ENCODE assay signal across 26 mouse cellular contexts in the genomic region with DNA sequence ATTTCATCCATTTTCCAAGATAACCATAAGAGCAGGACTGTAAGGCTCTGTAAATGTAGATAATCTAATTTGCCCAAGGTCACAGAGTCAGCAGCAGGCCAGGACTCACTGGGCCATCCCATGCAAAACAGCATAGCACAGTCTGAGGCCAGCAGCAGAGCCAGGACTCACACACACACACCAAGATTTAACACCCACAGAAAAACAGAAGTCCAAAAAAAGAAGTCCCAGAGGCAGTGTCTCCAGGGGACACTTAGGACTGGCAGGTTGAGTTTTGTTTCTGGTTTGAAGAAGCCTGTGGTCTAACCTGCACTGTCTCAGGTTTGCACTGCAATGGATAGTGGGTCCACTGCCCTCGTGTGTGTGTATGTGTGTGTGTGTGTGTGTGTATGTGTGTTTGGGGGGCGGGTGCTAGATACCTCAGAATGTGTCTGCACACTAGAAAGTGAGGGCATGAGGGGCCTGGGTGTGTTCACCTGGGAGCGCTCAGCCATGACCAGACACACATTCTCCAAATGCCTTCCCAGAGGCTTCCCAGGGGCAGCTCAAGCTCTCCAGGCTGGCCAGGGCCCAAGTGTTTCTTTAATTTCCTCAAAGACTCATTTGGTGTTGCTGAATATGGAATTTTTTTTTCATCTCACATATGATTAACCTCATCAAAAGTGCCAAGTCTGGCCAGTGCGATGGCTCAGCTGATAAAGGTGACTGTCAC. TPM values are rescaled to one million over a fixed set of nuclear protein-coding genes. Genes with fewer than 3 reads are reported as not detected.
DNase-seq lines count a peak whose midpoint lies in the region; ATAC-seq and TF ChIP-seq lines count a peak whose summit lies in the region.
"Had no signal": no experiment of that assay in that cellular context is flagged by ENCODE, and none has a peak within 500 bp of the region (broad histone marks: within the 10 kb centered on the region; RNA-seq: fewer than 3 reads in every experiment).

No protein-coding gene starts in this region.

- H3K36me3 ChIP-seq in heart, embryonic 10.5 days: peaks cover 32% of the 10 kb centered on the region
- H3K36me3 ChIP-seq in kidney, embryonic 15.5 days: peaks cover 30% of the 10 kb centered on the region
- H3K36me3 ChIP-seq in heart, embryonic 11.5 days (ENCODE audit: control insufficient read depth, insufficient read depth, low read length): 0 out of 2 replicates have a peak, but pooled peaks cover 4% of the 10 kb centered on the region

- no peak overlapping the region for H3K4me2 ChIP-seq in kidney, embryonic 15.5 days
- no peak overlapping the region for H3K4me2 ChIP-seq in heart, embryonic 11.5 days
- H3K4me2 ChIP-seq: embryonic facial prominence, embryonic 12.5 days; hindbrain, embryonic 13.5 days; limb, embryonic 12.5 days; lung, embryonic 15.5 days; midbrain, embryonic 11.5 days; neural tube, embryonic 12.5 days had no signal

- peaks cover 28% of the 10 kb centered on the region for H3K4me1 ChIP-seq in heart, embryonic 10.5 days
- H3K4me1 ChIP-seq in kidney, embryonic 15.5 days: peaks cover 28% of the 10 kb centered on the region
- H3K4me1 ChIP-seq in heart, embryonic 11.5 days (ENCODE audit: control insufficient read depth, insufficient read depth, low read length): peaks cover 15% of the 10 kb centered on the region
- H3K4me1 ChIP-seq: embryonic facial prominence, embryonic 12.5 days; hindbrain, embryonic 13.5 days; neural tube, embryonic 12.5 days had no signal

- 0 out of 2 replicates have a peak, but pooled peaks have one; percentile 46 for ATAC-seq in kidney, embryonic 15.5 days (replicated peaks; ENCODE audit: low FRiP score)
- no peak for ATAC-seq in heart, embryonic 11.5 days (replicated peaks; ENCODE audit: insufficient number of reproducible peaks, low FRiP score, low TSS enrichment)
- ATAC-seq: forebrain, embryonic 16.5 days; intestine, embryonic 16.5 days; midbrain, embryonic 16.5 days; Patski had no signal

- H3K27ac ChIP-seq in heart, embryonic 10.5 days: 0 out of 2 replicates have a peak overlapping the region, but pooled peaks have one; percentile 22
- 0 out of 2 replicates have a peak overlapping the region, but pooled peaks have one; percentile 32 for H3K27ac ChIP-seq in kidney, embryonic 15.5 days
- no peak overlapping the region for H3K27ac ChIP-seq in gastrocnemius, adult 2 months
- H3K27ac ChIP-seq in heart, embryonic 11.5 days (ENCODE audit: low read depth, low read length): no peak overlapping the region
- H3K27ac ChIP-seq: embryonic facial prominence, embryonic 12.5 days; hindbrain, embryonic 13.5 days; limb, embryonic 12.5 days; lung, embryonic 15.5 days; neural tube, embryonic 12.5 days had no signal

- H3K27me3 ChIP-seq in heart, embryonic 10.5 days (ENCODE audit: insufficient read depth, poor library complexity, severe bottlenecking): no peaks in the 10 kb centered on the region
- no peaks in the 10 kb centered on the region for H3K27me3 ChIP-seq in kidney, embryonic 15.5 days
- no peaks in the 10 kb centered on the region for H3K27me3 ChIP-seq in heart, embryonic 11.5 days (ENCODE audit: control insufficient read depth, insufficient read depth, low read length)
- H3K27me3 ChIP-seq: embryonic facial prominence, embryonic 12.5 days; hindbrain, embryonic 13.5 days; limb, embryonic 12.5 days; lung, embryonic 15.5 days; neural tube, embryonic 12.5 days; Patski had no signal

- no peak for TF ChIP-seq CTCF in gastrocnemius, adult 2 months (IDR thresholded peaks at IDR 0.05)

- WGBS in heart, embryonic 10.5 days: 70% methylated on average over 4 of the region's 4 CpGs
- WGBS in kidney, embryonic 15.5 days: 80% methylated on average over 4 of the region's 4 CpGs
- whole genome bisulfite sequencing in heart, embryonic 11.5 days (ENCODE audit: insufficient replicate concordance): 62% methylated on average over 4 of the region's 4 CpGs

- no peak overlapping the region for H3K4me3 ChIP-seq in heart, embryonic 10.5 days
- H3K4me3 ChIP-seq in kidney, embryonic 15.5 days (replicated peaks): no peak overlapping the region
- H3K4me3 ChIP-seq in gastrocnemius, adult 2 months: no peak overlapping the region
- no peak overlapping the region for H3K4me3 ChIP-seq in heart, embryonic 11.5 days (ENCODE audit: low read depth, low read length)
- H3K4me3 ChIP-seq: embryonic facial prominence, embryonic 12.5 days; hindbrain, embryonic 13.5 days; limb, embryonic 12.5 days; lung, embryonic 15.5 days; neural tube, embryonic 12.5 days had no signal

- intact Hi-C loops in heart, postnatal 14 days (cut with DNase I): no loop called here
- intact Hi-C loops in gastrocnemius, adult 2 months (cut with DNase I): no loop called here

- no peaks in the 10 kb centered on the region for H3K9me3 ChIP-seq in heart, embryonic 10.5 days
- H3K9me3 ChIP-seq in kidney, embryonic 15.5 days (replicated peaks): no peaks in the 10 kb centered on the region
- H3K9me3 ChIP-seq in heart, embryonic 11.5 days (replicated peaks; ENCODE audit: control insufficient read depth, low read length): no peaks in the 10 kb centered on the region
- H3K9me3 ChIP-seq: embryonic facial prominence, embryonic 12.5 days; hindbrain, embryonic 13.5 days; limb, embryonic 12.5 days; lung, embryonic 15.5 days; neural tube, embryonic 12.5 days had no signal

- no peak for DNase-seq in heart, embryonic 10.5 days (ENCODE audit: low spot score)
- no peak for DNase-seq in heart, postnatal 14 days
- DNase-seq in A20 (ENCODE audit: low read depth, low spot score): peak; percentile 76
- DNase-seq in kidney, postnatal 4 days: peak; percentile 40 to 54
- DNase-seq in gastrocnemius, adult 2 months: no peak
- no peak for DNase-seq in frontal cortex, postnatal 25 days (ENCODE audit: low spot score in 2 of 2)
- DNase-seq: adrenal gland, postnatal 10 days; cerebellum, adult 11-12 months; cerebellum, adult 9-11 months; embryo, embryonic 11 days; gastrocnemius, postnatal 14 days; heart, postnatal 4 days; layer of hippocampus, adult 9-11 months; thymus, adult 2 months had no signal

- H3K9ac ChIP-seq in kidney, embryonic 15.5 days: no peak overlapping the region
- H3K9ac ChIP-seq in heart, embryonic 11.5 days (ENCODE audit: low read depth, low read length): no peak overlapping the region
- H3K9ac ChIP-seq: embryonic facial prominence, embryonic 12.5 days; hindbrain, embryonic 13.5 days; limb, embryonic 12.5 days; lung, embryonic 15.5 days; neural tube, embryonic 12.5 days had no signal

RNA-seq across cellular contexts. Expression of gene Dnmbp, which starts 27.1 kb away (rescaled TPM):
- polyA plus RNA-seq in heart, embryonic 10.5 days (2016; fragmentation: Nextera tagmentation; extraction: Ambion mirVana): 11.9 and 15.1 TPM in 2 replicates
- 1 to 10 TPM; 8.3 to 9.9 TPM for total RNA-seq in heart, postnatal 14 days (2021)
- 23.7 and 24.4 TPM in 2 replicates for polyA plus RNA-seq in kidney, embryonic 15.5 days (2015; fragmentation: Nextera tagmentation; extraction: Ambion mirVana)
- total RNA-seq in gastrocnemius, adult 2 months (2021): 10 to 100 TPM in 1 of 2 experiments, 1 to 10 TPM in 1; 9.4 to 11.3 TPM
- polyA plus RNA-seq in heart, embryonic 11.5 days (2014; fragmentation: Nextera tagmentation; extraction: Ambion mirVana): 11.4 and 11.7 TPM in 2 replicates

Comparison
In these comparisons a context has a peak if more than half of its experiments do, and no peak if none do; other contexts are left out.
1. H3K27ac ChIP-seq: peak in heart, embryonic 10.5 days (single experiment) and kidney, embryonic 15.5 days (single experiment); none in gastrocnemius, adult 2 months (single experiment) and heart, embryonic 11.5 days (single experiment).
2. DNase-seq: peak in A20 (single experiment) and kidney, postnatal 4 days (2 of 2); none in heart, embryonic 10.5 days (single experiment), heart, postnatal 14 days (0 of 2), gastrocnemius, adult 2 months (single experiment) and frontal cortex, postnatal 25 days (0 of 2).